Mouse (Mus musculus) intestine, postnatal 0 days (tissue): Measurements from ENCODE around the gene Tmem203. TPM values are rescaled to one million over a fixed set of nuclear protein-coding genes. Genes with fewer than 3 reads are reported as not detected.
A peak's percentile ranks its signal among the peaks of the same experiment; 100 is the strongest.

Experiments used
- ATAC-seq: fragments of 200-750 bp; cut with Nextera tagmentation; 2 replicates; pipeline ENCODE4 v1.8.0; 2017; ENCODE audit warnings: mild to moderate bottlenecking, moderate TSS enrichment, moderate library complexity
- H3K27ac ChIP-seq: fragments of 300-500 bp; sonication (generic); 2 replicates; pipeline ENCODE4 v1.5.1; 2014; ENCODE audit warnings: mild to moderate bottlenecking, low read depth, low read length, moderate library complexity
- H3K27me3 ChIP-seq: fragments of 300-500 bp; sonication (generic); replicated peaks from 2 replicates; pipeline ENCODE4 v1.6.1; 2014; ENCODE audit warnings: low read length, mixed read lengths; ENCODE audit not compliant: control insufficient read depth, insufficient read depth
- H3K36me3 ChIP-seq: fragments of 300-500 bp; sonication (generic); 2 replicates; pipeline ENCODE4 v1.6.1; 2014; ENCODE audit warnings: mild to moderate bottlenecking, moderate library complexity; ENCODE audit not compliant: control insufficient read depth, insufficient read depth
- H3K4me1 ChIP-seq: fragments of 300-500 bp; sonication (generic); replicated peaks from 2 replicates; pipeline ENCODE4 v1.6.1; 2014; ENCODE audit warnings: antibody characterized with exemption, low read length, mixed read lengths; ENCODE audit not compliant: control insufficient read depth, insufficient read depth
- H3K4me2 ChIP-seq: fragments of 300-500 bp; sonication (generic); replicated peaks from 2 replicates; pipeline ENCODE4 v1.6.1; 2014; ENCODE audit warnings: low read depth, mild to moderate bottlenecking, moderate library complexity
- H3K4me3 ChIP-seq: fragments of 300-500 bp; sonication (generic); 2 replicates; pipeline ENCODE4 v1.5.1; 2014; ENCODE audit warnings: low read depth, low read length
- H3K9ac ChIP-seq: fragments of 300-500 bp; sonication (generic); 2 replicates; pipeline ENCODE4 v1.6.1; 2014; ENCODE audit warnings: mild to moderate bottlenecking, low read depth, low read length
- H3K9me3 ChIP-seq: fragments of 300-500 bp; sonication (generic); 2 replicates; pipeline ENCODE4 v1.6.1; 2016; ENCODE audit warnings: mixed run types; ENCODE audit not compliant: control insufficient read depth
- CTCF ChIP-seq: sonication (generic); IDR thresholded peaks from 2 replicates; pipeline ENCODE4 v1.5.1; 2016; ENCODE audit warnings: low read depth, mild to moderate bottlenecking, control low read depth, antibody characterized with exemption, moderate library complexity
- WGBS: fragments of 180-500 bp; shearing (Covaris S2); extraction: QIAGEN DNeasy Blood & Tissue Kit; methylation state at CpG from one replicate; pipeline ENCODE4 v1.1.7; 2014; 5-methylcytosine and 5-hydroxymethylcytosine counted together
- polyA plus RNA-seq: library from polyadenylated mRNA; unstranded; fragments of >200 nt; fragmentation: Nextera tagmentation; extraction: Ambion mirVana; gene quantifications from 2 replicates; pipeline ENCODE4 v1.2.1, GENCODE M21; 2015

Gene Tmem203
- polyA plus RNA-seq, 1 experiment from 2014 or later = 40.3 TPM

DNA sequence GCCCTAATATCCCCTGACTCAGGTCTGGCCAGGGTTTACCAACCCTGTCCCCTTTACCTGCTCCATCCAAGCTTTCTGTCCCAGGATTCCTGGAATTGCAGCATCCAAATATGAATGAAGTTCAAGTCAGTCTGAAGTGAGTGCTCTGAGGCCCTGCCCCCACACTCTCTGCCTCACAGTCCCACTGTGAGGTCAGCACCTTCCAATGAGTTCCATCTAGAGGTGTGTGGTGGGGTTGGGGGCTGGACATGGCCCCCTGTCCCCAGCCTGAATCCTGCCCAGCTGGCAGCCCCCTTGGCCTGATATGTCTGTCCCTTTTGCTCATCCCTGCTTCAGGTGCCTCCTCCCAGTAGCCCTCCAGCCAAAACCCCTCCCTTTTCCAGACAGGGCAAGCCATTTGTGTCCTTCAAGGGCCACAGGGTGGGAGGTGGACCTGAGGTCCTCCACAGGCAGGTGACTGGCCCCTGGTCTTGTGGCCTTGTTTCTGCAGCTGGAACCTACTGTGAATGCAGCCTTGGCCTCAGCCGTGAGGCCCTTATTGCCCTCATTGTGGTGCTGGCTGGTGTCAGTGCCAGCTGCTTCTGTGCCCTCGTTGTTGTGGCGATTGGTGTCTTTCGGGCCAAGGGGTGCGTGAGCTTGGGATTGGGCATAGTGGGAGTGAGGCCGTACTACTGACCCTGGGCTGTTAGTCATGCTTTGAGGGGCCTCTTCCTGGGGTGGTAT is 32.8 kb downstream of the Tmem203 start, which contains the start of gene Tmem210:
Tmem210 (plus strand) TSS at position 219 of the 723 bp plus-strand sequence.
- Histone ChIP-seq H3K4me2 (peak within 1 kb of the TSS; percentile 37; the same call in 1 of the 2 replicates), H3K9ac (no peak within 1 kb of the TSS), H3K36me3 (peaks cover 22% of the 10 kb centered on the region), H3K4me3 (no peak within 1 kb of the TSS), H3K27ac (peak within 1 kb of the TSS; percentile 90), H3K27me3 (peaks cover 40% of the 10 kb centered on the region), H3K9me3 (no peaks in the 10 kb centered on the region), H3K4me1 (peaks cover 19% of the 10 kb centered on the region; the same call in 1 of the 2 replicates)
- TF ChIP-seq CTCF = no peak
- no peak for ATAC-seq
- 81% methylated on average over 6 of the region's 6 CpGs for WGBS

DNA sequence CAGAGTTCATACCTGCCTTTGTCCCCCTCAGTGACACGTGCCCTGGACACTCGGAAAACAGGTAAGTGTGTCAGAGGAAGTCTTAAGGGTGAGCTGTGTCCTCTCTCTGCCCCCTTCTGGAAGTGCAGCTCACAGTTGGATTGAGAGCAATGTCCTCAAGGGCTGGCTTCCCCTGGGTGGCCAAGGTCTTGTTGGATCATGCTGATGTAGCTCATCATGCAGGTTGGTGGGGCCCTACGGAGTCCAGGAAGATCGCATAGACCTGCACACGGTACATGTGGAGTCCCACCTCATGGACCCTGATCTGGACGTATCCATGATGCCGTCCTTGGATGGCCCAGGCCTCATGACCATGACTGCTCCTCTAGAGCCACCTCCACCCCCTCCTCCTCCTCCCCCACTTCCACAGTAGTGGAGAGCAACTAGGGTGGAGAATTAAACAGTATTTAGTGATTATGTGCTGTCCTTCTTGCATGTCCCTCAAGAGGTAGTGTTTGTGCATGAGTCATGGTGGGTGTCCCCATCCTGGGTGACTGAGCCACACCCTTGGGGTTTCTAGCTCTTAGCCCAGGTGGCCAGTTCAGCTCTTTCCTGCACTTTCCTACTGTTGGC is 33.6 kb downstream of the Tmem203 start:
- no peak overlapping the region for H3K4me3 ChIP-seq
- H3K27me3 ChIP-seq = peaks cover 45% of the 10 kb centered on the region
- no peak overlapping the region for H3K9ac ChIP-seq
- 0 out of 2 replicates have a peak, but pooled peaks have one; percentile 28 for TF ChIP-seq CTCF
- no peaks in the 10 kb centered on the region for H3K9me3 ChIP-seq
- peaks cover 16% of the 10 kb centered on the region for H3K36me3 ChIP-seq
- H3K4me1 ChIP-seq = peaks cover 19% of the 10 kb centered on the region; the same call in 1 of the 2 replicates
- ATAC-seq = no peak
- H3K4me2 ChIP-seq = no peak overlapping the region
- 85% methylated on average over 7 of the region's 7 CpGs for WGBS
- no peak overlapping the region for H3K27ac ChIP-seq

GRCm38 (mm10) chr2:25289651-25290050 is 34.4 kb downstream of the Tmem203 start, which contains the start of gene Lrrc26:
Lrrc26 (plus strand) TSS chr2:25289915.
- 8% methylated on average over 11 of the region's 11 CpGs for WGBS
- peak within 1 kb of the TSS; percentile 75 for H3K4me2 ChIP-seq
- no peak for ATAC-seq
- peaks cover 19% of the 10 kb centered on the region; the same call in 1 of the 2 replicates for H3K4me1 ChIP-seq
- H3K9me3 ChIP-seq = no peaks in the 10 kb centered on the region
- peaks cover 8% of the 10 kb centered on the region; the same call in 1 of the 2 replicates for H3K36me3 ChIP-seq
- H3K27me3 ChIP-seq = peaks cover 46% of the 10 kb centered on the region
- 0 out of 2 replicates have a peak within 1 kb of the TSS, but pooled peaks have one; percentile 17 for H3K9ac ChIP-seq
- peak within 1 kb of the TSS; percentile 42 for H3K4me3 ChIP-seq
- H3K27ac ChIP-seq = no peak within 1 kb of the TSS; the same call in 1 of the 2 replicates
- no peak for TF ChIP-seq CTCF

- H3K9ac ChIP-seq = 0 out of 2 replicates have a peak overlapping the region, but pooled peaks have one; percentile 17
- H3K9me3 ChIP-seq = no peaks in the 10 kb centered on the region
- H3K27me3 ChIP-seq = peaks cover 46% of the 10 kb centered on the region
- no peak overlapping the region for H3K27ac ChIP-seq
- H3K36me3 ChIP-seq = peaks cover 2% of the 10 kb centered on the region; the same call in 1 of the 2 replicates
- WGBS = 2% methylated on average over 54 of the region's 54 CpGs
- peaks cover 19% of the 10 kb centered on the region; the same call in 1 of the 2 replicates for H3K4me1 ChIP-seq
- TF ChIP-seq CTCF = no peak
- H3K4me3 ChIP-seq = peak overlapping the region; percentile 42
- peak overlapping the region; percentile 75 for H3K4me2 ChIP-seq
- ATAC-seq = no peak
These were observed 35.0 kb downstream of the Tmem203 start for GRCm38 (mm10) chr2:25290101-25290815.

GRCm38 (mm10) chr2:25290816-25291130 is 35.5 kb downstream of the Tmem203 start:
- no peak for ATAC-seq
- Histone ChIP-seq H3K9me3 (no peaks in the 10 kb centered on the region), H3K4me3 (peak overlapping the region; percentile 42), H3K9ac (no peak overlapping the region), H3K4me2 (peak overlapping the region; percentile 75), H3K27ac (no peak overlapping the region), H3K27me3 (peaks cover 46% of the 10 kb centered on the region), H3K36me3 (no peaks in the 10 kb centered on the region; the same call in 1 of the 2 replicates), H3K4me1 (peaks cover 16% of the 10 kb centered on the region; the same call in 1 of the 2 replicates)
- TF ChIP-seq CTCF = no peak
- WGBS = under 1% methylated on average over 18 of the region's 18 CpGs
